Mouse (Mus musculus): Measurements from ENCODE around the gene Clec4a3. TPM values are rescaled to one million over a fixed set of nuclear protein-coding genes. Genes with fewer than 3 reads are reported as not detected.

The Clec4a3 gene
- polyA plus RNA-seq (2015; fragmentation: Illumina TruSeq; extraction: RNeasy Lipid Tissue Mini Kit (QIAGEN cat#74804); ENCODE audit: insufficient read depth, low replicate concordance): 62.3 TPM

GRCm38 (mm10) chr6:122952401-122952800 is at the start of gene Clec4a3:
Clec4a3 (plus strand) TSS chr6:122952515.

GRCm38 (mm10) chr6:122921451-122921850 is 30.9 kb upstream of the Clec4a3 start, which contains the start of gene Clec4a1:
Clec4a1 (plus strand) TSS chr6:122921848.

GRCm38 (mm10) chr6:122989876-122990437 is 37.6 kb downstream of the Clec4a3 start, which contains the start of gene Clec4a4:
Clec4a4 (plus strand) TSS chr6:122990367.

Other genes starting within 250 kb of the Clec4a3 start
- not detected for gene Nanog, start 245.0 kb upstream of the Clec4a3 start, polyA plus RNA-seq (2015; fragmentation: Illumina TruSeq; extraction: RNeasy Lipid Tissue Mini Kit (QIAGEN cat#74804); ENCODE audit: insufficient read depth, low replicate concordance)
- 34.6 TPM for gene Slc2a3, start 150.9 kb upstream of the Clec4a3 start, polyA plus RNA-seq (2015; fragmentation: Illumina TruSeq; extraction: RNeasy Lipid Tissue Mini Kit (QIAGEN cat#74804); ENCODE audit: insufficient read depth, low replicate concordance)
- gene Foxj2, start 132.6 kb upstream of the Clec4a3 start, polyA plus RNA-seq (2015; fragmentation: Illumina TruSeq; extraction: RNeasy Lipid Tissue Mini Kit (QIAGEN cat#74804); ENCODE audit: insufficient read depth, low replicate concordance): 26.8 TPM
- gene C3ar1, start 96.4 kb upstream of the Clec4a3 start, polyA plus RNA-seq (2015; fragmentation: Illumina TruSeq; extraction: RNeasy Lipid Tissue Mini Kit (QIAGEN cat#74804); ENCODE audit: insufficient read depth, low replicate concordance): 0.79 TPM
- gene Necap1, start 78.0 kb upstream of the Clec4a3 start, polyA plus RNA-seq (2015; fragmentation: Illumina TruSeq; extraction: RNeasy Lipid Tissue Mini Kit (QIAGEN cat#74804); ENCODE audit: insufficient read depth, low replicate concordance): 35.3 TPM
- 54.7 TPM for gene Clec4a1, start 30.7 kb upstream of the Clec4a3 start, polyA plus RNA-seq (2015; fragmentation: Illumina TruSeq; extraction: RNeasy Lipid Tissue Mini Kit (QIAGEN cat#74804); ENCODE audit: insufficient read depth, low replicate concordance)
- gene Clec4a4, start 37.9 kb downstream of the Clec4a3 start, polyA plus RNA-seq (2015; fragmentation: Illumina TruSeq; extraction: RNeasy Lipid Tissue Mini Kit (QIAGEN cat#74804); ENCODE audit: insufficient read depth, low replicate concordance): 24.9 TPM
- gene Clec4b1, start 97.4 kb downstream of the Clec4a3 start, polyA plus RNA-seq (2015; fragmentation: Illumina TruSeq; extraction: RNeasy Lipid Tissue Mini Kit (QIAGEN cat#74804); ENCODE audit: insufficient read depth, low replicate concordance): 11.5 TPM
- gene Clec4a2, start 153.9 kb downstream of the Clec4a3 start, polyA plus RNA-seq (2015; fragmentation: Illumina TruSeq; extraction: RNeasy Lipid Tissue Mini Kit (QIAGEN cat#74804); ENCODE audit: insufficient read depth, low replicate concordance): 42.8 TPM
- gene Clec4b2, start 220.4 kb downstream of the Clec4a3 start, polyA plus RNA-seq (2015; fragmentation: Illumina TruSeq; extraction: RNeasy Lipid Tissue Mini Kit (QIAGEN cat#74804); ENCODE audit: insufficient read depth, low replicate concordance): 3.2 TPM

All from spleen, adult 10 weeks (tissue).